Mouse (Mus musculus) myocyte (in vitro differentiated cells): ENCODE measurements around the gene Slc7a5. TPM values are rescaled to one million over a fixed set of nuclear protein-coding genes. Genes with fewer than 3 reads are reported as not detected.

Experiments
- H3K27me3 ChIP-seq: one replicate; pipeline ENCODE4 v1.6.1; 2011; ENCODE audit not compliant: control insufficient read depth, insufficient read depth, insufficient read length
- H3K36me3 ChIP-seq: one replicate; pipeline ENCODE4 v1.6.1; 2011; ENCODE audit not compliant: control insufficient read depth, insufficient read depth
- H3K4me2 ChIP-seq: one replicate; pipeline ENCODE4 v1.6.1; 2011; ENCODE audit warnings: low read depth, control low read depth
- H3K4me3 ChIP-seq: one replicate; pipeline ENCODE4 v1.5.1; 2011; ENCODE audit warnings: mild to moderate bottlenecking, control low read depth, moderate library complexity
- H3K79me2 ChIP-seq: one replicate; pipeline ENCODE4 v1.6.1; 2011; ENCODE audit not compliant: control insufficient read depth, insufficient read depth
- H3ac ChIP-seq: one replicate; pipeline ENCODE4 v1.6.1; 2011; ENCODE audit not compliant: control insufficient read depth, insufficient read length
- CEBPB ChIP-seq: IDR thresholded peaks from 2 replicates; pipeline ENCODE4 v1.6.1; 2011; ENCODE audit warnings: mild to moderate bottlenecking, moderate library complexity; ENCODE audit not compliant: poor library complexity, insufficient read depth, severe bottlenecking
- E2F4 ChIP-seq: IDR thresholded peaks from one replicate; pipeline ENCODE4 v1.6.1; 2011; ENCODE audit warnings: mild to moderate bottlenecking, control low read depth, moderate library complexity; ENCODE audit not compliant: insufficient read depth
- MAX ChIP-seq: IDR thresholded peaks from one replicate; pipeline ENCODE4 v1.6.1; 2011; ENCODE audit warnings: low read depth, mild to moderate bottlenecking, control low read depth
- MYOD1 ChIP-seq, 3 experiments: IDR thresholded peaks; one replicate each; pipeline ENCODE4 v1.6.1; 2011; ENCODE audit warnings: control low read depth in 2 of 3, low read depth in 2 of 3, mild to moderate bottlenecking in 2 of 3, moderate library complexity in 1 of 3; ENCODE audit not compliant: insufficient read length in 2 of 3, control insufficient read depth in 1 of 3
- MYOG ChIP-seq, 3 experiments: IDR thresholded peaks; one replicate each; pipeline ENCODE4 v1.6.1; 2011; ENCODE audit warnings: control low read depth in 2 of 3, low read depth in 2 of 3, mild to moderate bottlenecking in 2 of 3; ENCODE audit not compliant: insufficient read length in 2 of 3, control insufficient read depth in 1 of 3, insufficient read depth in 1 of 3
- POLR2A ChIP-seq: IDR thresholded peaks from one replicate; pipeline ENCODE4 v1.6.1; 2011; ENCODE audit warnings: low read depth, mild to moderate bottlenecking, control low read depth, moderate library complexity; ENCODE audit not compliant: insufficient read length
- POLR2AphosphoS2 ChIP-seq: IDR thresholded peaks from one replicate; pipeline ENCODE4 v1.6.1; 2011; ENCODE audit warnings: low read depth, control low read depth; ENCODE audit not compliant: insufficient read length
- REST ChIP-seq: IDR thresholded peaks from one replicate; pipeline ENCODE4 v1.6.1; 2011; ENCODE audit warnings: mild to moderate bottlenecking, control low read depth, moderate library complexity; ENCODE audit not compliant: insufficient read depth, insufficient read length
- SRF ChIP-seq: IDR thresholded peaks from one replicate; pipeline ENCODE4 v1.6.1; 2011; ENCODE audit warnings: low read depth; ENCODE audit not compliant: control insufficient read depth, insufficient read length
- TCF12 ChIP-seq: IDR thresholded peaks from one replicate; pipeline ENCODE4 v1.6.1; 2011; ENCODE audit warnings: mild to moderate bottlenecking, control low read depth; ENCODE audit not compliant: poor library complexity, insufficient read depth, severe bottlenecking
- TCF3 ChIP-seq: IDR thresholded peaks from one replicate; pipeline ENCODE4 v1.6.1; 2011; ENCODE audit warnings: low read depth, control low read depth; ENCODE audit not compliant: insufficient read length
- USF1 ChIP-seq: IDR thresholded peaks from one replicate; pipeline ENCODE4 v1.6.1; 2011; ENCODE audit warnings: low read depth, mild to moderate bottlenecking, control low read depth, moderate library complexity
- polyA plus RNA-seq: library from polyadenylated mRNA; unstranded; fragments of >200 nt; fragmentation: generic; extraction: Trizol; gene quantifications from one replicate; pipeline ENCODE4 v1.2.1, GENCODE M21; 2012; ENCODE audit warnings: missing spikeins

Gene Slc7a5
- polyA plus RNA-seq, 1 experiment = 612 TPM

DNA sequence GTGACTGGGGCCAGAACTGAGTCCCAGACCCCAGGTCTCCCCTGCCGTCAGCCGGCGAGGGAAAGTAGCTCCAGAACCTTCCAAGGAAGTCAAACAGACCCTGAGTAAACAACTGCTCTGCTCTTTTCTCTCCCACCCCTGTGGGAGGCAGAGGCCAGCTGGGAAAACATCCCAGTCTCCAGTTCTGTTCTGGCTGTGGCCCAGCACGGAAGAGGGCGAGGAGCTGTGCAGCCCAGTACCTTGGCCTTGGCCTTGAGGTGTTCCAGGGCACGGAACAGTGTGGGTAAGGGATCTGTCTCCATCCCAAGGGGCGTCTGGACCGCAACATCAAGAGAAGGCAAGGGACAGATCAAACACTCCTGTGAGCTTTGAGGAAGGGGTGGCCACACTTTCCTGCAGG is 14.6 kb upstream of the Slc7a5 start:
- Histone ChIP-seq H3ac (no peak overlapping the region), H3K79me2 (no peaks in the 10 kb centered on the region), H3K4me3 (no peak overlapping the region), H3K4me2 (no peak overlapping the region), H3K36me3 (no peaks in the 10 kb centered on the region), H3K27me3 (no peaks in the 10 kb centered on the region)
- TF ChIP-seq POLR2AphosphoS2 (no peak), TCF12 (no peak), MAX (no peak), E2F4 (no peak), MYOG (IDR thresholded peaks at IDR 0.05; ENCODE audit: control insufficient read depth in 1 of 3, insufficient read depth in 1 of 3, insufficient read length in 2 of 3, low read depth in 2 of 3) (peak in 1 of 3 experiments; percentile 37), MYOD1 (IDR thresholded peaks at IDR 0.05; ENCODE audit: control insufficient read depth in 1 of 3, insufficient read length in 2 of 3, low read depth in 2 of 3) (peak in 1 of 3 experiments; percentile 22), POLR2A (no peak), TCF3 (no peak), CEBPB (no peak), REST (no peak), USF1 (no peak), SRF (no peak)

DNA sequence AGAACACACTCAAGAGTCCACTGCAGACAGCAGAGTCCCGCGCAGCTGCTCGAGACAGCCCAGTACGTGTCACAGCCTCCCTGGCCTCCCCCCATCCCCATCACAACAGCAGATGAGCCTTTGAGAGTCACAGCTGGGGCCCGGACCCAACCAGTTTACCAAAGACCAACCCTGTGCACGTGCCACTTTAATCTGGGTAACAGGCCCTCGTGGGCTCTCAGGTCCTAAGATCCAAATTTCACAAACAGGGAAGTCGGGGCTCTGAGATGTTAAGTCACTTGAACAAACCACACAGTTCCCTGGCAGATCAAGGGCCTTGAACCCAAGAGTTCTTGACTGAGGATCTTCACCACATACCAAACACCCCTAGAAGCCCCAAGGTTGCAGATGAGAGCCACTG is 14.1 kb upstream of the Slc7a5 start:
- TF ChIP-seq CEBPB (no peak), REST (no peak), E2F4 (no peak), POLR2AphosphoS2 (no peak), USF1 (no peak), TCF3 (no peak), MAX (no peak), POLR2A (no peak)
- no peaks in the 10 kb centered on the region for H3K79me2 ChIP-seq

DNA sequence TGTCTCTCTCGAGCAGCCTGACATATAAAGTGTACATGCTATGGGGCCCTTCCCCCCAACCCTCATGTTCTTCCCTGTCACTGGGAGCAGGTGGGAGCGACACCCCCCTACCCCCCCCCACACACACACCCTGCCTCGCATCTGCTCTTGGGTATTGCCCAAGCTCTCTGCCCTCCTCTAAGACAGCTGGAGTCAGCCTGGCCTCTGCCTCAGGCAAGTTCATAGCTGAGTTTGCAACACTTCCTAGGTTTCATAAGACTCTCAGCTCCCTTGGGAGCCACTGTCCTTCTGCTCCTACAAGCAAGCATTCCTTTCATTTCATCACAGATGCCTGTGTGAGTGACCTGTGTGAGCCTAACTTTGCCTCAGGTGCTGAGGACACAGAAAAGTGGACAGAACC is 12.2 kb upstream of the Slc7a5 start:
- no peaks in the 10 kb centered on the region for H3K79me2 ChIP-seq
- H3K36me3 ChIP-seq = no peaks in the 10 kb centered on the region
- TF ChIP-seq MYOD1 (IDR thresholded peaks at IDR 0.05; ENCODE audit: control insufficient read depth in 1 of 3, insufficient read length in 2 of 3, low read depth in 2 of 3) (peak in 2 of 3 experiments; percentile 83 to 91), CEBPB (peak; percentile 60; the same call in 1 of the 2 replicates), MAX (no peak), POLR2AphosphoS2 (no peak), TCF12 (peak; percentile 46), MYOG (IDR thresholded peaks at IDR 0.05; ENCODE audit: control insufficient read depth in 1 of 3, insufficient read depth in 1 of 3, insufficient read length in 2 of 3, low read depth in 2 of 3) (peak in 2 of 3 experiments; percentile 86 to 93), TCF3 (peak; percentile 80), REST (no peak), POLR2A (no peak)
- no peak overlapping the region for H3ac ChIP-seq
- no peak overlapping the region for H3K4me2 ChIP-seq
- H3K4me3 ChIP-seq = no peak overlapping the region
- no peaks in the 10 kb centered on the region for H3K27me3 ChIP-seq

More for the DNA sequence above, 14.1 kb upstream of the Slc7a5 start:
- Histone ChIP-seq H3ac (no peak overlapping the region), H3K27me3 (no peaks in the 10 kb centered on the region), H3K4me2 (no peak overlapping the region), H3K4me3 (no peak overlapping the region), H3K36me3 (no peaks in the 10 kb centered on the region)

DNA sequence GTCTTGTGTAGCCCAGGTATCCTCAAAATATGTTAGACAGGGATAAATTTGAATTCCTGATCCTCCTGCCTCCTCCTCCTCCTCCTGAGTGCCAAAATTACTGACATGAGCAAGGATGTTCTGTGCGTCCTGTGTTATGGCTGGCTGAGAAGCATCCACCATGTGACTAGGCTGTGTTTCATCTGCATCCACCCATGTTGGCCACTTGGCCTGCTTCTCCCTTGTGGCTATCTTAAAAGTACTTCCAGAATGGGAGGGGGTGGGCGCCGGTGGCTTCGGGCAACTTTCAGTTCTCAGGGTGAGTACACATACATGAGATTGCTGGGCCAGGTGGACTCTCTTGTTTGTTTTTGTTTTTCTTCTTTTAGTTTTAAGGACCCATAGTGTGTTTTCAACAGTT is 11.7 kb upstream of the Slc7a5 start:
- H3K4me3 ChIP-seq = no peak overlapping the region
- TF ChIP-seq USF1 (peak; percentile 12), CEBPB (no peak)
- H3K79me2 ChIP-seq = no peaks in the 10 kb centered on the region
- H3K4me2 ChIP-seq = peak overlapping the region; percentile 12
- H3ac ChIP-seq = no peak overlapping the region
- H3K36me3 ChIP-seq = no peaks in the 10 kb centered on the region
- no peaks in the 10 kb centered on the region for H3K27me3 ChIP-seq

DNA sequence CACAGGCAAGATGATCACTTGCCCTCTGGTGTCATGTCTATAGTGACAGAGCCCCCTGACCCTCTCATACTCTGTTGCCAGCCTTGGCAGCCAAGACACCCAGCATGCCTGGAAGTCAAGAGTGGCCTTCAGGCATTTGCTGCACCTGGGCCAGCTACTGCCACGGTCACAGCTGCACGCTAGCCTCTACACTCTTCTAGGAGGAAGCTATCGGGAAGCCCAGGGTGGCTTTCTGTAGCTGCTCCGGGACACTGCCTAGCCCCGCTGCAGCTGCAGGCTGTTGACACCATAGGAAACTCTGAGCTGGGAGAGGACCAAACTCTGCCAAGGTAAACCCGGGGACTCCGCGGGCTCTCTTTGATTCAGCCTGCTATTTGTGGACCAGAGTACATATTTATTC is 5.9 kb upstream of the Slc7a5 start:
- Histone ChIP-seq H3K4me3 (no peak overlapping the region), H3ac (no peak overlapping the region), H3K27me3 (no peaks in the 10 kb centered on the region), H3K36me3 (no peaks in the 10 kb centered on the region), H3K79me2 (no peaks in the 10 kb centered on the region), H3K4me2 (no peak overlapping the region)
- TF ChIP-seq MYOG (IDR thresholded peaks at IDR 0.05; ENCODE audit: control insufficient read depth in 1 of 3, insufficient read depth in 1 of 3, insufficient read length in 2 of 3, low read depth in 2 of 3) (peak in 1 of 3 experiments; percentile 31), REST (no peak)

DNA sequence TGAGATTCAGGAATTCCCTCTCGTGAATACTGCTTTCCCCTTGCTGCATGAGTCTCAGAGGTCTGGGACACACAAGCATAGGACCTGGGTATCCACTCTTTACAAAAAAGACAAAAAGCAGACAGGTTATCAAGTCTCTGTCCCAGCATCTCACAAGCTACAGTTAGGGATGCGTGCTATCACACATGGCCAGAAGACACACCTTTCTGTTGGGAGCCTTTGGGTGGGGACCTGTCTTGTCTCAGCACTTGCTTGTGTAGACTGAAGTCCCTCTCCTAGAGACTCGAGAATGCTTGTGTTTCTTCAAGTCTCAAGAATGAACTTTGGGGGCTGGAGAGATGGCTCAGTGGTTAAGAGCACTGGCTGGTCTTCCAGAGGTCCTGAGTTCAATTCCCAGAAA is 5.3 kb upstream of the Slc7a5 start:
- no peak for TF ChIP-seq POLR2AphosphoS2
- no peak for TF ChIP-seq SRF
- TF ChIP-seq TCF3 = no peak
- TF ChIP-seq MYOD1 (IDR thresholded peaks at IDR 0.05; ENCODE audit: control insufficient read depth in 1 of 3, insufficient read length in 2 of 3, low read depth in 2 of 3) = no peak
- TF ChIP-seq USF1 = no peak
- TF ChIP-seq MYOG (IDR thresholded peaks at IDR 0.05; ENCODE audit: control insufficient read depth in 1 of 3, insufficient read depth in 1 of 3, insufficient read length in 2 of 3, low read depth in 2 of 3) = no peak
- no peaks in the 10 kb centered on the region for H3K36me3 ChIP-seq
- H3K27me3 ChIP-seq = no peaks in the 10 kb centered on the region
- no peak overlapping the region for H3K4me2 ChIP-seq
- no peak overlapping the region for H3K4me3 ChIP-seq
- H3ac ChIP-seq = no peak overlapping the region
- H3K79me2 ChIP-seq = no peaks in the 10 kb centered on the region
